Comparison of ENCODE assay signal across 9 mouse cellular contexts in the genomic region with DNA sequence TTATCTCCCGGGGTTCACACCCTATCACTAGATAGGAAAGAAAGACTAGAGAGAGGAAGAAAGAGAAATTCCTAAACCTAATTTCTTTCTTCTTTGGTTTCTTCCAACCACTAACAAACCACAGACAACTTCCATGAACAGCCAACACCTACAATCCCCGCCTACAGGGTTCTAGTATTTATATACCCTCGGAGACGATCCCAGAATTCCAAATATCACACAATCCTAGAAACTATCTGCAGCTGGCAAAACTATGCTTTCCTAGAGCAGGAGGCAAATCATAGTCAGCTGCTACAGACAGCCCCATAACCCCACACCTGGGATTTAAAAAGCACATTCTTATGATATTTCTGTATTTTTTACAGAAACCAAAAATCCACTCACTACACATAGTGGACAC. TPM values are rescaled to one million over a fixed set of nuclear protein-coding genes. Genes with fewer than 3 reads are reported as not detected.
DNase-seq lines count a peak whose midpoint lies in the region; ATAC-seq and TF ChIP-seq lines count a peak whose summit lies in the region.
"Had no signal": no experiment of that assay in that cellular context is flagged by ENCODE, and none has a peak within 500 bp of the region (broad histone marks: within the 10 kb centered on the region; RNA-seq: fewer than 3 reads in every experiment).

No protein-coding gene starts in this region.

- H3K9ac ChIP-seq in hindbrain, embryonic 11.5 days (ENCODE audit: low read depth, low read length): no peak overlapping the region

- H3K27ac ChIP-seq in heart, embryonic 10.5 days: no peak overlapping the region
- no peak overlapping the region for H3K27ac ChIP-seq in hindbrain, embryonic 11.5 days (ENCODE audit: low read depth, low read length)
- no peak overlapping the region for H3K27ac ChIP-seq in midbrain, embryonic 10.5 days (replicated peaks)

- H3K4me2 ChIP-seq in hindbrain, embryonic 11.5 days (replicated peaks; ENCODE audit: low read depth, low read length): peak overlapping the region; percentile 32

- peaks cover 20% of the 10 kb centered on the region for H3K4me1 ChIP-seq in heart, embryonic 10.5 days
- peaks cover 57% of the 10 kb centered on the region for H3K4me1 ChIP-seq in E14TG2a.4 (replicated peaks; ENCODE audit: low read depth, low read length)
- no peaks in the 10 kb centered on the region for H3K4me1 ChIP-seq in hindbrain, embryonic 11.5 days (replicated peaks; ENCODE audit: control insufficient read depth, insufficient read depth, low read length)
- H3K4me1 ChIP-seq in midbrain, embryonic 10.5 days: peaks cover 24% of the 10 kb centered on the region

- no peak for ATAC-seq in hindbrain, embryonic 11.5 days (ENCODE audit: low FRiP score)

- TF ChIP-seq CTCF in E14TG2a.4 (conservative IDR thresholded peaks at IDR 0.05; ENCODE audit: low read length): no peak

- no peaks in the 10 kb centered on the region for H3K9me3 ChIP-seq in heart, embryonic 10.5 days
- no peaks in the 10 kb centered on the region for H3K9me3 ChIP-seq in E14TG2a.4 (ENCODE audit: low read length)
- H3K9me3 ChIP-seq in hindbrain, embryonic 11.5 days (ENCODE audit: control insufficient read depth, low read length): no peaks in the 10 kb centered on the region
- no peaks in the 10 kb centered on the region for H3K9me3 ChIP-seq in midbrain, embryonic 10.5 days (replicated peaks)

- peak overlapping the region; percentile 97 for H3K4me3 ChIP-seq in heart, embryonic 10.5 days
- peak overlapping the region; percentile 99 for H3K4me3 ChIP-seq in E14TG2a.4 (replicated peaks; ENCODE audit: low read length)
- peak overlapping the region; percentile 17; the same call in 1 of the 2 replicates for H3K4me3 ChIP-seq in hindbrain, embryonic 11.5 days (ENCODE audit: low read depth, low read length)
- peak overlapping the region; percentile 72 for H3K4me3 ChIP-seq in midbrain, embryonic 10.5 days

- no peak for DNase-seq in heart, embryonic 10.5 days (ENCODE audit: low spot score)
- DNase-seq in heart, postnatal 4 days: no peak
- DNase-seq in hindbrain, embryonic 11.5 days (ENCODE audit: low spot score): no peak
- DNase-seq in midbrain, embryonic 10.5 days (ENCODE audit: low spot score): no peak
- DNase-seq in urinary bladder, postnatal 14 days (ENCODE audit: low spot score): no peak
- no peak for DNase-seq in left cerebral cortex, postnatal 10 days (ENCODE audit: extremely low spot score in 1 of 2, low spot score in 2 of 2)
- no peak for DNase-seq in ovary, postnatal 36 days (ENCODE audit: low spot score)
- DNase-seq: adrenal gland, postnatal 14 days had no signal

- H3K36me3 ChIP-seq in heart, embryonic 10.5 days: peaks cover 21% of the 10 kb centered on the region
- H3K36me3 ChIP-seq in E14TG2a.4 (ENCODE audit: insufficient read depth, low read length): peaks cover 54% of the 10 kb centered on the region
- H3K36me3 ChIP-seq in hindbrain, embryonic 11.5 days (ENCODE audit: control insufficient read depth, insufficient read depth, low read length): no peaks in the 10 kb centered on the region
- H3K36me3 ChIP-seq in midbrain, embryonic 10.5 days: peaks cover 54% of the 10 kb centered on the region

- WGBS in heart, embryonic 10.5 days: 62% methylated on average over 4 of the region's 4 CpGs
- 77% methylated on average over 4 of the region's 4 CpGs for WGBS in hindbrain, embryonic 11.5 days
- 84% methylated on average over 4 of the region's 4 CpGs for WGBS in midbrain, embryonic 10.5 days

- H3K27me3 ChIP-seq in heart, embryonic 10.5 days (ENCODE audit: insufficient read depth, poor library complexity, severe bottlenecking): no peaks in the 10 kb centered on the region
- H3K27me3 ChIP-seq in E14TG2a.4 (ENCODE audit: insufficient read depth, low read length): no peaks in the 10 kb centered on the region
- H3K27me3 ChIP-seq in hindbrain, embryonic 11.5 days (ENCODE audit: control insufficient read depth, insufficient read depth, low read length): no peaks in the 10 kb centered on the region
- no peaks in the 10 kb centered on the region for H3K27me3 ChIP-seq in midbrain, embryonic 10.5 days (ENCODE audit: low read depth, poor library complexity, severe bottlenecking)

- intact Hi-C loops in left cerebral cortex, postnatal 10 days (cut with DNase I): no loop called here

RNA-seq across cellular contexts. Expression of a gene that starts 2.7 kb away (rescaled TPM):
- polyA plus RNA-seq in heart, embryonic 10.5 days (2016; fragmentation: Nextera tagmentation; extraction: Ambion mirVana): 28.3 and 29.2 TPM in 2 replicates
- total RNA-seq in heart, postnatal 4 days (2021): 10 to 100 TPM; 34.3 to 41.7 TPM
- polyA plus RNA-seq in hindbrain, embryonic 11.5 days (2014; fragmentation: Nextera tagmentation; extraction: Ambion mirVana): 62.0 and 62.4 TPM in 2 replicates
- 43.1 and 44.5 TPM in 2 replicates for polyA plus RNA-seq in midbrain, embryonic 10.5 days (2016; fragmentation: Nextera tagmentation; extraction: Ambion mirVana)
- 10 to 100 TPM; 70.5 to 80.4 TPM for total RNA-seq in left cerebral cortex, postnatal 10 days (2021)

RNA-seq across cellular contexts. Expression of a gene that starts 36.1 kb away (rescaled TPM):
- 16.2 and 21.3 TPM in 2 replicates for polyA plus RNA-seq in heart, embryonic 10.5 days (2016; fragmentation: Nextera tagmentation; extraction: Ambion mirVana)
- 10 to 100 TPM; 22.5 to 24.7 TPM for total RNA-seq in heart, postnatal 4 days (2021)
- 23.5 and 29.4 TPM in 2 replicates for polyA plus RNA-seq in hindbrain, embryonic 11.5 days (2014; fragmentation: Nextera tagmentation; extraction: Ambion mirVana)
- 24.8 and 26.6 TPM in 2 replicates for polyA plus RNA-seq in midbrain, embryonic 10.5 days (2016; fragmentation: Nextera tagmentation; extraction: Ambion mirVana)
- 10 to 100 TPM; 27.0 to 27.2 TPM for total RNA-seq in left cerebral cortex, postnatal 10 days (2021)

Comparison
In these comparisons a context has a peak if more than half of its experiments do, and no peak if none do; other contexts are left out.
1. H3K4me3 ChIP-seq: peak in every context shown above with its lines; median percentile 99 in E14TG2a.4; 97 in heart, embryonic 10.5 days; 72 in midbrain, embryonic 10.5 days; 17 in hindbrain, embryonic 11.5 days.